Comparison of ENCODE assay signal across 32 mouse cellular contexts in the genomic region with DNA sequence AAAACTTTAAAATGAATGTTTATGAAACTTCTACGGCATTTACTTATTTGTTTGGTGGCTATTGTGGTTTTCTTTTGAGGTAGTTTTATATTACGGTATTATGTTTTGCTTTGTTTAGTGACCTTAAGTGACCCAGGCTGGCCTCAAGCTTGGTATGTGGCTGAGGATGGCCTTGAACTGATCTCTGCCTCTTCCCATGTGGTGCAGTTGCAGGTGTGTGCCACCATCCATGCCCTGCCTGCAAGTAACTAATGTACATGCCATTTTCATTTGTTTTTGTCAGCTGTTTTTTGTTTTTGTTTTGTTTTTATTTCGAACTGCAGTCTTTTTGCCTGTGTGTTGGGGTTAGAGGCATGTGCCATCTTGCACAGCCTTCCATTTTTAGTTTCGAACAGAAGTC.
"Had no signal": no experiment of that assay in that cellular context is flagged by ENCODE, and none has a peak within 500 bp of the region (broad histone marks: within the 10 kb centered on the region; RNA-seq: fewer than 3 reads in every experiment).

No protein-coding gene starts in this region.

- DNase-seq: left cerebral cortex, postnatal 4 days; liver; liver, embryonic 13.5 days; lung, adult 18-20 months; lung, adult 2 months; lung, embryonic 14.5 days; lung, postnatal 10 days; lung, postnatal 14 days; lung, postnatal 36 days; lung, postnatal 4 days; midbrain, embryonic 14.5 days had no signal

- ATAC-seq: liver, embryonic 12.5 days; lung, postnatal 0 days; midbrain, embryonic 13.5 days; midbrain, embryonic 15.5 days; midbrain, embryonic 16.5 days had no signal

- H3K4me2 ChIP-seq: limb, embryonic 12.5 days; limb, embryonic 13.5 days; limb, embryonic 15.5 days; liver, embryonic 11.5 days; liver, embryonic 12.5 days; liver, embryonic 13.5 days; liver, embryonic 15.5 days; lung, embryonic 14.5 days; lung, embryonic 15.5 days; midbrain, embryonic 11.5 days; midbrain, embryonic 12.5 days; midbrain, embryonic 13.5 days; midbrain, embryonic 15.5 days; neural tube, embryonic 12.5 days had no signal

- H3K9ac ChIP-seq: limb, embryonic 12.5 days; limb, embryonic 13.5 days; limb, embryonic 15.5 days; liver, embryonic 12.5 days; liver, embryonic 13.5 days; liver, embryonic 14.5 days; liver, embryonic 15.5 days; lung, embryonic 14.5 days; lung, embryonic 15.5 days; midbrain, embryonic 12.5 days; midbrain, embryonic 13.5 days; midbrain, embryonic 15.5 days; neural tube, embryonic 12.5 days had no signal

- H3K27me3 ChIP-seq: limb, embryonic 12.5 days; limb, embryonic 13.5 days; limb, embryonic 15.5 days; liver, embryonic 12.5 days; liver, embryonic 13.5 days; liver, embryonic 15.5 days; lung, embryonic 15.5 days; megakaryocyte, embryonic 14.5 days; midbrain, embryonic 12.5 days; midbrain, embryonic 13.5 days; midbrain, embryonic 15.5 days; neural tube, embryonic 12.5 days had no signal

- H3K4me3 ChIP-seq: left cerebral cortex, adult 2 months; limb, embryonic 10.5 days; limb, embryonic 12.5 days; limb, embryonic 13.5 days; limb, embryonic 15.5 days; liver, embryonic 12.5 days; liver, embryonic 13.5 days; liver, embryonic 15.5 days; lung, embryonic 15.5 days; megakaryocyte, embryonic 14.5 days; midbrain, embryonic 10.5 days; midbrain, embryonic 12.5 days; midbrain, embryonic 13.5 days; midbrain, embryonic 15.5 days; myocyte; neural tube, embryonic 12.5 days had no signal

- H3K9me3 ChIP-seq: limb, embryonic 15.5 days; liver, embryonic 12.5 days; liver, embryonic 13.5 days; liver, embryonic 15.5 days; lung, embryonic 15.5 days; midbrain, embryonic 13.5 days; midbrain, embryonic 15.5 days; neural tube, embryonic 12.5 days had no signal

- H3K27ac ChIP-seq: left cerebral cortex, adult 2 months; limb, embryonic 10.5 days; limb, embryonic 12.5 days; limb, embryonic 13.5 days; limb, embryonic 15.5 days; liver, embryonic 12.5 days; liver, embryonic 13.5 days; liver, embryonic 14.5 days; liver, embryonic 15.5 days; lung, embryonic 15.5 days; macrophage; midbrain, embryonic 10.5 days; midbrain, embryonic 12.5 days; midbrain, embryonic 13.5 days; midbrain, embryonic 15.5 days; neural tube, embryonic 12.5 days had no signal
